Mouse (Mus musculus) monocyte, adult 5-6 weeks (primary cell): ENCODE measurements at regions not wholly inside any gene's neighbourhood (a gene's known extent, or its start where the extent isn't known, plus 50 kb on each side); places are given as distances from the start of the nearest gene placed in this dataset.

Experiments
- ATAC-seq: fragments of 153-309, 156-312 bp; replicated peaks from 2 replicates; pipeline ENCODE4 v1.8.0; 2017; ENCODE audit warnings: mild to moderate bottlenecking; ENCODE audit not compliant: low TSS enrichment, insufficient number of reproducible peaks, severe bottlenecking, poor library complexity, low FRiP score

DNA sequence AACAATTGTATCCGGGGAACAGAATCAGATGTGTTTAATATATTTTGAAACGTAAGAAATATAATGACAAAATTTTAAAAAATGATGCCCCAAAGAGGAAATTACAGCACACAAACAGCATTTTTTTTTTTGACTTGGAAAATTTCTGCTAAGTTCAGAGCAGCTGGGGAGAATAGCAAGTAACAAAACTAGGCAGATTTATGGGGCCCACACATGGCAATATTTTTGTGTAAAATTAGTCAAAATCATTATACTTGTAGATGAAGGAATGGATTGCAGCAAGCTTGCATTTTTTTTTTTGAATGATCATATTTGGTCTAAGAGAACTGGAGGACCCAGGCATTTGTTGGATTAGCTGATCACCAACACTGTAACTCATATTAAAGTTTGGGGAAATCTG is 189.4 kb downstream of the Map2k6 start:
- ATAC-seq, result no peak

DNA sequence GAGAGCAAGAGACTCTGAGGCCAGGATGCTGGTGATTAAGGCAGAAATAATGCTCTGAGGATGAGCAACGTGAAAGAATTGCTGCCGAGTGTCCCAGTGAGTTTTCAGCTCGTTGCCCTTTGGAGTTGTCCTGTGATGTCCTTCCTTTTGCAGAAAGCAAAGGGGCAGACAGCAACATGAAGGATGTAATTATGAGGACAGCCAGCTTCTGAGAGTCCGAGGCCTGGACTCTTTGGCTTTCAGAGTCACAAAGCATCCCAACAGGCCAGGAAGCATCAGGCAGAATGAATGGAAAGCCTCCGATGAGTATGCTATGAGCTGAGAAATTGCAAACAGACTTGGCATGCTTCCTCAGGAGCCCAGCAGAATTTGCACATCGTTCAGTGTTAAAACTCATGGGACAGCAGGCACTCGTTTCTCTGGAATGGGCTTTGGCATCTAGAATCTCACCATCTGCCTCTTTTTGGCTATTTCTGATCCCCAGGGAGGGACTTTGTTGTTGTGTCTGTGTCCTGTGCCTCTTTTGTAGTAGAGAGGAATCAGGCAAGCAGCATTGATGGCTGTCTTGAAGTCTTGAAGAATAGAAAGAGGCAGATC is 196.4 kb downstream of the Map2k6 start:
- no peak for ATAC-seq

DNA sequence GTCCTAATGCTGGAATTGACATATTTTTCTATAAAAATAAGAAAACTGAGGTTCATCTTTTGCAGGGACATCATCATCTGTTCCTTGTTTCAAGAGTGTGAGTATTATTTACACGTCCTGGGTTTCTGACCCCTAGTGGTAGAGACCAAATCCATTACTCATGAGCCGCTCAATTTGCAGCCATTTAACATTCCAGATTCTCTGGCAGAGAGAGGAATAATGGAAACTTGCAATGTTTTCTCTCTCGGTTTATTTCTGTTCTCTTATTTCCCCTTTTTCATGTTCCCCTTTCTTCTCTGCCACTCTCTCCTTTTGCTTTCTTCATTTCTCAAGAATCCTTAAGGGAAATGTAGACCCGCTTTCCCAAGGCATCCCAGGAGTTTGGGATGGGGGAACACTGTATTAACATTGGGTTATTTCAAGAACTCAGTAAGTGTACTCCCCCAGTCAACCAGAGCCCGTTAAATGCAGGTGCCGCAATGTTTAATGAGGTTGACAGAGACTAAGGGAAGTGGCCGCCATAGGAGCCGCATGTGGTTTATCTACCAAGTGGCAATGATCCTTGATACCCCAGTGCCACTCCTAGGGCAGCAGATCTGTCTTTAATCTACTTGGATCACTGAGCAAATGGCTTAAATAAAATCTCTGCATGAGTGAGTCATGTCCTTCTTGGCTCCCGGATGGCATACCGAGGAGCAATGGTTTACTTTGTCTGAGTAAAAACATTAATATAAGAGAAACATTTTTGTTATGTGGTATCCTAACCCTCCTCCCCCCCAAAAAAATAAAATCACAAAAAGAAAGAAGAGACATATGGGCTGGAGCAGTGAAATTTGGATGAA is 206.3 kb downstream of the Map2k6 start:
- no peak for ATAC-seq

DNA sequence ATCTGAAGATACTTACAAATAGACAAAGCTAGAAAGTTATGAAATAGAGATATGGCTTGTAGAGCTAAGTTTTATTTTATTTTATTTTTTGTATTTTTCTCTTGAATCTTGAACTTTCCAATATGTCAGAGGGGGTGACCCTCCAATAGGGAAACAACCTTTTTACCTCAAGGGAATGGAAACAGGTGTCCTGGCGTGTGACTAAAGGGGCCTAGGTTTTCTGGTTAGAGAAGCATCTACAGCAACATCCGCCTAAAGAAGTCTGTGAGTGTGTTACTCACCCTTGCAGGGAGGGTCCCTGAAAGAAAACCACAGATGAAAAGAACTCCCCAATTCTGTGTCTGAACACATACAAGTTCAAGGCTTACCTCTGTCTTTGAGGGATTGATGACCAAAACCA is 210.4 kb downstream of the Map2k6 start:
- ATAC-seq, result no peak

DNA sequence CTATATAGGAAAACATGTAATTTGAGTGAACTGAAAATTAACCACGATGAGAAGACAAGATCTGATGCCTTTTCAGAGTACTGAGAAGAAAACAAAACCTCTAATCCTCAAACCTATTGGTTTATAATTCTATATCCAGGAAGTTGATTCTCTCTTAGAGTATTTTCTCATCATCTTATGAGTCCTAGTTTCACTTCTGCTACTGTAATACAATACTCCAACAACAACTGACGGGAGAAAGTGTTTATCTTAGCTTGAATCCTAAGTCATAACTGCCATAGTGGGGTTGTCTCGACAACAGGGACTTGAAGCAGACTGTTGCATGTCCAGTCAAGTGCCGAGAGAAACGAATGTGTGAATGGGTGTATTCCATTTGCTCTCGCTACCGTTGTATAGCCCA is 211.9 kb downstream of the Map2k6 start:
- no peak for ATAC-seq

DNA sequence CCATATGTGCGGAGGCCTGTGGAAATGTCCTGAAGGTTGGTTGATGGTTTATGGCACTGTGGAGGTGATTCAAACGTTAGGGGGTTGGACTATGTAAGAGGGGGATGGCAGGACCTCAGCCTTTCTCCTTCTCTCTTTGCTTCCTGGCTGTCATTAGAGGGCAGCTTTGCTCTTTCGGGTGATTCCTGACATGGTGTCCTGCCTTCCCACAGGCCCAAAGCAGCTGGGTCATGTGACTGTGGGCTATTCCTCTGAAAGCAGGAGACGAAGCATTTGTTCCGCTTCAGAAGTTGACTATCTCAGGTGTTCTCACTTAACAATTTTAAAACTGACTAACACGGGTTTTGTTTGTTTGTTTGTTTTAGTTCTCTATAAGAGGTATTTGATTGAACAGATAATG is 233.1 kb downstream of the Map2k6 start:
- ATAC-seq, result no peak

DNA sequence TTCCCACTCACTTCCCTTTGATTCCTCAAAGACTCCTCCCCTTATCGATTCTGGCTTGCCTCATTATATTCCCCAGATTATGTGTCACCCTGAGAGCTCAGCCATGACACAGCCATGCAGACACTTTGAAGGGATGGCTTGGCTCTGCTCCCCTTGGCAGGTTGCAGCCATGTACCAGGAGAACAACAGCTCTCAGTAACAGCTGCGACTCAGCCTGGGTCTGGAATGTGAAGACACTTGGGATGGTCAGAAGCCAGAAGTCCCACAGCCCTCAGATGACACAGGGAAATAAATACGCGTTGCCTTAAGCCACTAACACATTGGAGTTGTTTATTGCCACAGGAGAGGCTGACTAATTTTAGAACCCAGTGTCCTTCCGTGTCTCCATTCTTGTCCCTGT is 234.4 kb downstream of the Map2k6 start:
- no peak for ATAC-seq

DNA sequence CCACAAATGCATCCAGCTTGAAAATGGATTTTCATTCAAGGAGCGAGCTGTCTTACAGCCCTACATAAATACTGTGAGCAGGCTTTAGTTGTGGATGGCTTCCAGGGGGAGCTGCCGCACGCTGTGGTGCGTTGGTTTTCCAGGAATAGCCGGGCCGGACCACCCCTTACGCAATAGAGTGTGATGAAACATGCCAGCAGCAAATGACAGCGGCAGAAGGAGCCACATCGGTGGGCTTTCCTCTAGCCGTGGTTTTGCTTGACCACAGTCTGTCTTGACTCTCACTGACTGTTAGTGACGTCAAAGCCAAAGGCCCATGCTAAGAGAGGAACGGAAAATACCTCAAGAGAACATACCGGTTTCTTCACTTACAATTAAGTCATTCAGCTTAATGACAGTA is 243.6 kb downstream of the Map2k6 start:
- ATAC-seq, result peak; percentile 56; the same call in 1 of the 2 replicates

DNA sequence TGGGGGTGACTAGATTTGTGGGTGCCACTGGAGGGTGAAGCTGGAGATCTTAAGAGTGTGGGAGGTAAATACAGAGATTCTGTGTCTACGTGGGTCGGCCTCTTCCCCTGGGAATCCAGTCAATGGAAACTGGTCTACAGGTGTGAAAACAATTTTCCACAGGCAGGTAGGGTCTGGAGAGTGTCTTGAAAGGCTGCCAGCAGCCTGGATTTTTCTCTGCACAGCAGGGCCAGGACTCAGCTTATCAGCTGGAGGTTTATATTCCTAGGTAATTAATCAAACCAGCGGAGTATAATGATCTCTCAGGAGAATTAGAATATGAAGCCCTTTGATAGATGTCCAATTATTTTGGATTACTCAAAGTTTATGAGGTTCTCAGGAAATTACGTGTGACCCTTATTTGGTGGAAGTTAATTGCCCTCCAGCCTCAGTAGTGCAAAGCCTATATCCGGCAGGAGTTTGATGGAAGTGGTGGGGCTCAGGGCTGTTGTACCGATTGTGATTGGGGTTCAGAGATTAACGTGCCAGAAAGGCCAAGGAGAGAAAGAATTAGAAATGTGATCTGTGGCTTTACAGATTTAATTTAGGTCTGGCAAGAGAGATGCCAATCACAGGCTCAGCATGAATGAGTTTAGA is 250.8 kb downstream of the Map2k6 start:
- no peak for ATAC-seq

DNA sequence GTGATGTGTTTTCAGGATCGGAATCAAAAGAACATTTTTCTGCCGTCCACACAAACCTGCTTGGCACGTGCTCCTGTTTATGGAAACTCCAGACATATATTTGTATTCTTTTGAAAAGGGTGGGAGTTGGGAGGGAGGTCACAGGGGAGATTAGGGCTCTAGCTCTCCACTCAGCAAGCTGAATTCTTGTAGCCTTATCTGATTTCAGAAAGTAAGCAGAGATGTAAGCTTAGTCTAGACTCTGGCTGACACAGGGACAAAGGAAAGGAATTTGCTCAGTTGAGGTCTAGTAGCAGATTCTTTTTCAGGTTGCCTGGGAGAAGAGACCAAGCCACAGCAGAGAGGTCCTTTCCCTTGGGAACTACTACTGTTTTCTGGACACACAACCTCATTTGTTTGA is 253.1 kb downstream of the Map2k6 start:
- no peak for ATAC-seq

DNA sequence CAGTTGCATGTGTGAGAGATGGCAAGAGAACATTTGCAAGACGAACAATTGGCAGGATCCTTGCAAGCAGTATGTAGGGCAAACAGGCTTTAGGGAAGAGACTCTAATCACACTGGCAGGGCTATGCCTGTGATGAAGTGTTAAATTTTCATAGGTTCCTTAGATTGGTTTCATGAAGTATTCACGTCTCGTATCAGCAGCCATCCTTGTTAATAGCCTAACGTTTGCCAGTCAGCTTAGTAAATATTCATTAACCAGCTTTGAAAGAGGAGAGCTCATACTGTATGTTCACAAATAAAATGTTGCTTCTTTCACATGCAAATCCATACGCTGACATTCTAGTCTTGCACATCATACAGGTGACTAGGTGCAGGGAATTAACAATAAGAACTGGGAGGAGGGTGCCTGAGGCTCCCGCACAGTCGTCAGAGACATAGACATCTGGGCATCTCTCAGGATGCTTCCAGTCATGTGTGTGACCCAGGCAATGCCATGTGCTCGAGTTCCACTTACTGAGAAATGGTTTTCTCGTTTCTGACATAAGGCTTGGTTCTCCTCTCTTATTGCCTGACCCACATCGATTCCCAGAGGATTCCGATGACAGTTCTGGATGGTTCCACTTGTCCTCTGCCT is 257.7 kb downstream of the Map2k6 start:
- no peak for ATAC-seq

DNA sequence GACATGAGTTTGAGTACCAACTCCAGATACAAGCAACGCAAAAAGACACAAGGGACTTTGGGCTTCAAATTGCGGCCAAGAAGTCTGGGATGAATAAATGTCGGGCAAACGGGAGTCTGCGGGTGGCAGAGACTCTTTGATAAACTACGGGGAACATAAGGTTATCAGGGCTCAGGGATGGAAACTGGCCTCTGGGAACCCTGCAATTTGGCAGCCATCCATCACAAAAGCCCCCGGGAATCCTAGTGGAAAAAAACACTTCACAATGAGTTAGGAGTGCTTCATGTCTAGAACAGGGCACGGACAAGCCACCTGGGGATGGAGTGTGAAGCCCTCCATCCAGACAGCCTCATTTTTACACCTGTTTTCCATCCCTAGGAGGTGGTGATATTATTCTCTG is 258.9 kb downstream of the Map2k6 start:
- no peak for ATAC-seq

DNA sequence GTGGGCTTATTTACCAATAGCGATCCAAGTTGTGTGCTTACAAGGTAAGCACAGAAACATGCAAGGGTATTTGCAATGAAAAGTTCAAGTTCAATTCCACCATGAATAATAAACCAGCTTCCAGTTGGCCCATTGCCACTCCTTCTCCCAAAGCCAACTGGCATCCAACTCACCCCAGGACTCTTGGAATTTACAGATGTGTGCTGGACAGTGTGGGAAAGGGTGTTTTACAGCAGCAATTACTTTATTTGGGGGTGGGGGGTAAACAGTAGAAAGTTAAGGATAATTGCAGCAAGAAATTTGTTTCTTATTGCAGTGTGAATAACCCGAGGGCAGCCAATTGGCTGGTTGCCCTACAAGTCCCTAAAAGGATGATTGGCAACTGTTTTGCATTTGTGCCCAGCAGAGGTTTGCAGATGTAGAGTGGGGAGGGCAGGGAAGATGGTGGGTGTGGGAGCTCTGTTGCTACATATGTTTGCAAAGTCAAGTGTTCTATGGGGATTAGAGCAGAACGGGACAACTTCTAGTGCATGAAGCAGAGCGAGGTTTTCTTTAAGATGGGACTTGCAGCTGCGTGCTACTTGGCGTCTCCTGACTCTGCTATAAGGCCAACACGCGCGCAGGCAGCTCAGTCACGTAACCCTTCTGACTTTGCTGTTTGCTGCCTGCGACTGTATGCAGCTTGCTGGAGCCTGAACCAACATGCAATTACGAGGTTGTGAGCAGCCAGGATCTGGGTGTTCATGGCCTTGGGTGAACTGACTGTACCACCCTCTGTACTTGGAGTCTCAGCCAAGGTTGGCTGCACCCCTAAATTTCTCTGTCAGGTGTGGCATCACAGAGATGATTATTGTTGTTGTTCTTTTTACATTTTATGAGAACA is 271.9 kb downstream of the Map2k6 start:
- ATAC-seq, result no peak

DNA sequence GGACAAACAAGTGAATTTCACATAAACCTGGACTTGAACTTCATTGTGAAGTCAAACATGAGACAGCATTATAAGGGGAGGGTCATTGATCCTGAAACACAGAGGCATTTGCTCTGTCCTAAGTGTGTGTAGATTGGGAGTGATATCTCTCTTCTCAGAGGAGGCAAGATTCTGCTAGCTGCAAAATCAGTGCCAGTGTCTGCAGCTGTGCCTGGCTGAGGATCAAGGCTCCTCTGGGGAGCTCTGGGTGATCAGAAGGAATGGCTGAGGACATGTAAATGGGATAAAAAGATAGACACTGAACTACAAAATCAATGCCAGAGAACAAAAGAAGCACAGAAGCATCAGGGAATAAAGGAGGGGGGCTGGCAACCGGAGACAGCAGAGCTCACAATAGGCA is 274.0 kb downstream of the Map2k6 start:
- no peak for ATAC-seq

DNA sequence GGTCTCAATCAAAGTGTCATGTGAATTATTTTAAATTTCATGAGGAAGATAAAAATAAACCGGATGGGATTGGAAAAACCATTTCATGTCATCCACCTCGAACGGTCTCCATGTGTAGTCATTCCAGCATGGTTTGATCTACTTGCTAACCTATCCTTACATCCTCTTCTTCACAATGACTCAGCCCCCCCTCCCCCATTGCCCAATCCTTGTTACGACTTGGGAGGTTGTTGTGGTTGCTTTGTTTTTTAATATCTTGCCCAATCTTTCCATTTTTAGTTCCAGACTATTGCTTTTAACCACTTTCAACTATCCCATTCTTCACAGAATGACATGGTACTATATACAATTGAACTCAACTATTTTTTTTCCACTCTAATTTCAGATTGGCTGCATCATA is 275.0 kb upstream of the Kcnj16 start:
- peak; percentile 60 for ATAC-seq

DNA sequence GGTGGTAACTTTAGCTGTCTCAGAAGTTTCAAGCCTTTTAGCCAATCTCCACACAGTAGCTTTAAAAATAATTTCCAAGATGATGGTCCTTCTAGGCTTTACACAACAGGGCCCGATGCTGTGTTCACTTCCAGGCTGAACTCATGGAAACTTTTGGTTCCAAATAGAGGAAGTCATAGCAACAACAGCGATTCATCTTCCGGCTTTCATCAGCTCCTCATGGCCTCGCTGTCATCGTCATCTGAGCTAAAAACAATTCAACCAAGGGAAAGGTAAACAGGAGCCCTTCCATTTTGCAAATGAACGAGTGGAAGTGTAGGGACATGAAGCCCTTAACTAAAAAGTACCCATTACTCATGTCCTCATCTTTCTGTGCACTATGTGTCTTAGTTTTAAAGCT is 270.8 kb upstream of the Kcnj16 start:
- ATAC-seq, result peak; percentile 72

DNA sequence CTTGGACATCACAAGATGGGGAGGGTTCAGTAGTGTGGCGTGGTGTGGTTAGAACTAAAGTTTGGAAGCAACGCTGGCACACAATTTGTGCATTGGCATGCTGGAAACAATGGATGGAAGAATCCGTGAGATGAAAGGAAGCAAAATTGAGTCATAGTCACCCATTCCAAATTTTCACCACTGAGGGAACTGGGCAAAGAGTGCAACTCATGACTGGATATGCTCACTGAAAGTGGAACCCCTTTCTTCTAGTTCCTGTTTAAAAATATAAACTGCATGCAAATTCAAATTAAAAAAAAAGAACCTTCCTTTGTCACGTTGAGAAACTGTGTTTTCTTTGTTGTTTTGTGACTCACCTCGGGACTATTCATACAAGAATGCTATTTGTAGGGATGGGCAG is 269.5 kb upstream of the Kcnj16 start:
- 0 out of 2 replicates have a peak, but pooled peaks have one; percentile 50 for ATAC-seq

DNA sequence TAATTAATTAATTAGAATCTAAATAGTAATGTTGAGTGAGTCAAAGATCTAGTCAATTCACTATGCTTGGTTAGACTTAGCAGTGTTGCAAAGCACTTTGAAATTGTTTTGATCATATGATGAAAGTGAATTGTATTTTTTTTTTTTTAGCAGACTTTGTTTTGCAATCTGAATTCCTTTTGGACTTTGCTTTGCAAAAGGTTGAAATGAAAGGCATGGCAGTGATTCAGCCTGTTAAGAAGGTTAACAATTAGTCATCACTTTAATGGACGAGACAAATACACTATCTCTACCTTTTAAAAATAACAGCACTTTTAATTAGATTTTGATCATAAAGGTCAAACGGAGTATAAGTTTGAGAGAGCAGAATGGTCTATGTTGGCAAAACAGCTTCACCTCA is 266.9 kb upstream of the Kcnj16 start:
- ATAC-seq, result no peak

DNA sequence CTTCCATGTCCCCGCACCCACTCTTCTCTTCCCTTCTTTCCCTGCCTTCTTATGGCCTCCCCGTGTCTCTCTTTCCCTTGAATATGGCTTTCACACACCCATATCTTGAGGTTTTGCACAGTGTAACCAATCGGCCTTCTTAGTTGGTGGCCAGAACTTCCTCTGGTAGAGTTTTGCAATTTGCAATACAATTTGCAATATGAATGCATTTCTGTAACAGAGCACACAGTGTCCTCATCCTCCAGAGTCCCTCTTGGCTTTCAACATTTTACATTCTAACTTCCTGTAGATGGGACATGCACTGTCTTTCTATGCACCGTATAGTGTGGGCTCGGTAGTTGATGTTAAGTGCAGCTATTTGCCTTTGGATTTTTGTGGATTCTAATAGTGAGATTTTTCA is 265.7 kb upstream of the Kcnj16 start:
- peak; percentile 68 for ATAC-seq
